Mouse (Mus musculus): Measurements from ENCODE around the gene Urm1. TPM values are rescaled to one million over a fixed set of nuclear protein-coding genes. Genes with fewer than 3 reads are reported as not detected.

The Urm1 gene
- total RNA-seq, 2 experiments from 2014 or later = 57.0 to 63.4 TPM

DNA sequence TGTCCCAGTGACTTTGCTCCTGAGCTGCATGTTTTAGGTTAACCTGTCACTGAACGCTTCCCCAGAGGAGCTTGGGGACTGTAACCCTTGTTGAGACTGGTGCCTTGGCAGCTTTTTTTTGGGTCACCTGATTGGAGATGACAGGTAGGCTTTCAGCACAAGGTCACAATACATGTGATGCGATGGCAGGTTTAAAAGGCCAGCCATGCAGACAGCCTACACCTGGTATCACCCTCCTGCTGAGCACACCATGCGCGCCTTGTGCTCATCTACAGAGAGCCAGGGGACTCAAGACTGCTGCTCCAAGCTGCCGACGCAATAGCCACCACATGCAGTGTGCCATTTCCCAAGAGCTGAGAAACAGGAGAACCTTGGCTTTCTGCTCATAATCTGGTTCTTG lies 71.9 kb downstream of the Urm1 start:
- intact Hi-C loops (cut with DNase I) = no loop called here
- no peak for DNase-seq (ENCODE audit: low spot score in 2 of 2)

Small RNA genes within 50 kb of the gene (microRNA-seq; reads per million reads assigned to microRNA genes)
- not detected for gene Mir219a-2
- gene Mir219b = not detected

Other genes starting within 250 kb of the Urm1 start
- gene Rapgef1, start 200.4 kb upstream of the Urm1 start, total RNA-seq (2021) = 100 to 1,000 TPM; 104 to 107 TPM
- gene Gm13420, start 68.4 kb upstream of the Urm1 start, total RNA-seq (2021) = 1 to 10 TPM; 1.9 to 2.3 TPM
- gene Gm13547, start 60.8 kb upstream of the Urm1 start, total RNA-seq (2021) = under 1 TPM in 1 of 2 experiments, not detected in 1; 0.54 TPM
- gene Coq4, start 32.6 kb upstream of the Urm1 start, total RNA-seq (2021) = 10 to 100 TPM; 29.1 to 32.9 TPM
- 10 to 100 TPM; 46.6 to 52.1 TPM for gene Trub2, start 31.6 kb upstream of the Urm1 start, total RNA-seq (2021)
- gene Slc27a4, start 17.4 kb upstream of the Urm1 start, total RNA-seq (2021) = 10 to 100 TPM; 75.9 to 81.6 TPM
- 1 to 10 TPM; 5.8 to 10.0 TPM for gene Cercam, start 49.1 kb downstream of the Urm1 start, total RNA-seq (2021)
- 100 to 1,000 TPM in 1 of 2 experiments, 10 to 100 TPM in 1; 71.9 to 116 TPM for gene Odf2, start 69.1 kb downstream of the Urm1 start, total RNA-seq (2021)
- 10 to 100 TPM; 42.7 to 49.0 TPM for gene Gle1, start 115.4 kb downstream of the Urm1 start, total RNA-seq (2021)
- gene Sptan1, start 145.5 kb downstream of the Urm1 start, total RNA-seq (2021) = 100 to 1,000 TPM; 880 to 891 TPM
- gene Wdr34, start 228.8 kb downstream of the Urm1 start, total RNA-seq (2021) = 10 to 100 TPM; 38.6 to 40.8 TPM
- gene Set, start 237.3 kb downstream of the Urm1 start, total RNA-seq (2021) = 100 to 1,000 TPM; 180 to 185 TPM